Mouse (Mus musculus) liver, embryonic 14.5 days (tissue): ENCODE measurements around the gene Deaf1. TPM values are rescaled to one million over a fixed set of nuclear protein-coding genes. Genes with fewer than 3 reads are reported as not detected.
A peak's percentile ranks its signal among the peaks of the same experiment; 100 is the strongest.

Source experiments
- ATAC-seq: fragments of 200-750 bp; cut with Nextera tagmentation; 2 replicates; pipeline ENCODE4 v1.8.0; 2017; ENCODE audit warnings: moderate number of reproducible peaks, mild to moderate bottlenecking, moderate library complexity; ENCODE audit not compliant: insufficient read depth
- DNase-seq, 3 experiments: peaks; one replicate each; pipeline ENCODE4 v3.0.0-alpha.2; 2012 to 2013; ENCODE audit warnings: low read depth in 3 of 3, low spot score in 3 of 3
- H3K27ac ChIP-seq: fragments of 300-500 bp; sonication (generic); 2 replicates; pipeline ENCODE4 v1.5.1; 2014; ENCODE audit warnings: moderate library complexity, mild to moderate bottlenecking, control low read depth, inconsistent platforms
- H3K27me3 ChIP-seq: fragments of 300-500 bp; sonication (generic); 2 replicates; pipeline ENCODE4 v1.6.1; 2014; ENCODE audit warnings: mild to moderate bottlenecking, low read length, moderate library complexity; ENCODE audit not compliant: control insufficient read depth, insufficient read depth
- H3K36me3 ChIP-seq: fragments of 300-500 bp; sonication (generic); replicated peaks from 2 replicates; pipeline ENCODE4 v1.6.1; 2014; ENCODE audit warnings: low read depth; ENCODE audit not compliant: control insufficient read depth, insufficient read depth
- H3K4me1 ChIP-seq, 2 experiments: fragments of 200-500 bp in 1 of 2; fragments of 300-500 bp in 1 of 2; sonication (generic) in 1 of 2; replicated peaks; 2 replicates each; pipeline ENCODE4 v1.6.1; 2012 to 2014; ENCODE audit warnings: antibody characterized with exemption in 1 of 2, inconsistent platforms in 1 of 2, low read length in 1 of 2; ENCODE audit not compliant: control insufficient read depth in 2 of 2, insufficient read depth in 2 of 2
- H3K4me2 ChIP-seq: fragments of 300-500 bp; sonication (generic); 2 replicates; pipeline ENCODE4 v1.6.1; 2014; ENCODE audit warnings: low read depth, mild to moderate bottlenecking, control low read depth, moderate library complexity
- H3K4me3 ChIP-seq, 2 experiments: fragments of 200-500 bp in 1 of 2; fragments of 300-500 bp in 1 of 2; sonication (generic) in 1 of 2; 2 replicates each; pipeline ENCODE4 v1.5.1; 2012 to 2014; ENCODE audit warnings: low read depth in 2 of 2, low read length in 2 of 2, mild to moderate bottlenecking in 2 of 2, control low read depth in 1 of 2, inconsistent platforms in 1 of 2, moderate library complexity in 1 of 2; ENCODE audit not compliant: insufficient read depth in 1 of 2
- H3K9ac ChIP-seq: fragments of 300-500 bp; sonication (generic); replicated peaks from 2 replicates; pipeline ENCODE4 v1.6.1; 2014; ENCODE audit warnings: mild to moderate bottlenecking, control low read depth, moderate library complexity
- H3K9me3 ChIP-seq: fragments of 300-500 bp; sonication (generic); 2 replicates; pipeline ENCODE4 v1.6.1; 2016; ENCODE audit warnings: low read length, mixed read lengths; ENCODE audit not compliant: control insufficient read depth
- CTCF ChIP-seq: IDR thresholded peaks from 2 replicates; pipeline ENCODE4 v1.5.1; 2016; ENCODE audit warnings: antibody characterized with exemption, low read depth, control low read depth
- EP300 ChIP-seq: IDR thresholded peaks from 2 replicates; pipeline ENCODE4 v1.6.1; 2016; ENCODE audit warnings: antibody characterized with exemption, low read depth
- WGBS: fragments of 180-500 bp; shearing (Covaris S2); extraction: QIAGEN DNeasy Blood & Tissue Kit; methylation state at CpG from one replicate; pipeline ENCODE4 v1.1.7; 2014; ENCODE audit not compliant: insufficient replicate concordance; 5-methylcytosine and 5-hydroxymethylcytosine counted together
- polyA plus RNA-seq, 2 experiments: library from polyadenylated mRNA; depleted of rRNA in 1 of 2; stranded (reverse) in 1 of 2; unstranded in 1 of 2; fragments of >200 nt; fragmentation: Nextera tagmentation in 1 of 2; extraction: Ambion mirVana in 1 of 2; gene quantifications; 2 replicates each; pipeline versions ENCODE4 v1.2.1 to v1.2.3; 2012 to 2014

Gene Deaf1
- polyA plus RNA-seq, 2 experiments, result 7.8 to 11.1 TPM

DNA sequence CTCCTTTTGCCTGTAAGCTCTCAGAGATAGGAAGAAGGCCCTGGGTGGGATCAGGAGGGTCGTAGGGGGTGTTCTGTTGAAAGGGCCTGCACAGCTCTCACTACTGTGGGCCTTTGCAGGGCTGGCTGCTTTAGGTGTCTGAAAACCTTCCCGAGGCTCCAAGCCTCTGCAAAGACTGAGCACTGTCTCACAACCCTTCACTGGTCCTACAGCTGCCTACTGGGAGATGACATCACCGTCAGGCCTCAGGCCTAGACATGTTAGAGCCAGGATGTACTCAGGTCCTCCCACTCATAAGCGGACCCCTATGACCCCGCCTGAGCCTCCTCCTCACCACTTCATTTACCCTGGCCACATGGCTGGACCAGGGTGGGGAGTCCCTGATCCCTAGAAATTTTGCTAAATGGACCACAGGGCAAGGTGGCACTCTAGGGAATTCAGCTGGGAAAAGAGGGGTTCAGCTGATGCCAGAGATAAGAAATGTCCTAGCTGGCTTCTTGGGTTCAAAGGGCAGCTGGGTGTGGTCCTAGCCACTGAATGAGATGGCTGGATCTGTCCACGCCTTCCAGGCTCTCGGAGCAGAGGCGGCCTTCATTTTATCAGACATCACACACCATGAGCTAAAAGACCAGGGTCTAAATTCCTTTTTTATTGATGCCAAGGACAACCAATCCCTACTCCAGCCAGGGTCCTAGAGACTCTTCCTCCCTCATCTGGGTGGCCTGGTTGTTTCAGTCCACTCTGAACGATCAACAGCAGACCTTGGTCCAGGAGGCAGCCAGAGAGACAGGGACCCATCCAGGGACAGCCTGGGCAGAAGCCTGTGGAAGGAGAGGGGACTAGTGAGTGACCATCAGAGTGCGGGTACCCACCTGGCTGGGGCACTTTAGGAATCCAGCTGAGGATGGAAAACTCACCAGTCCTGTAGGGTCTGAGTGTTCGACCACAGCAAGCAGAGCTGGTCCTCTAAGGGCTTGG lies 49.5 kb downstream of the Deaf1 start:
- no peak overlapping the region for H3K9ac ChIP-seq
- 61% methylated on average over 11 of the region's 11 CpGs for WGBS
- no peak overlapping the region for H3K4me2 ChIP-seq
- 0 out of 4 replicates have a peak, but pooled peaks cover 0 to 2% of the 10 kb centered on the region in 2 experiments for H3K4me1 ChIP-seq
- TF ChIP-seq CTCF (no peak), EP300 (no peak)
- H3K27ac ChIP-seq, result no peak overlapping the region
- ATAC-seq, result no peak
- H3K27me3 ChIP-seq, result peaks cover 22% of the 10 kb centered on the region
- H3K4me3 ChIP-seq, result no peak overlapping the region
- H3K9me3 ChIP-seq, result no peaks in the 10 kb centered on the region
- H3K36me3 ChIP-seq, result no peaks in the 10 kb centered on the region
- DNase-seq, result no peak

DNA sequence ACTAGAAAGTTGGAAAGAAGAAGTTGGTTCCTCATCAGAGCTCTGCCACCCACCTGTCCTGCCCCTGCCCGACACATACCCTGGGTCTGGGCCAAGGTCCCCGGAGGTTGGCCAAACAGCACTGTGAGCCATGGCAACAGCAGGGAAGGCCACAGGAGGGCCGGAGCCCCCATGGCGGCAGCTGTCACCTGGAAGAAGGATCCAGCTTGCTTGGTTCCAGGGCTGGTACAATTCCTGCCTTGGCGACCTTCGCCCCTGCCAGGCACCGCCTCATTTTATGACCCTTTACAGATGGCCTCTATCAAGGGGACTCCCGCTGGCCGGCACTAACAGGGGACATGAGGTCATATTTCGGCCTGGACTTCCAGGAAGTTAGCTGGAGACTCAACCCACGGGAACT lies 50.9 kb downstream of the Deaf1 start, which contains the start of gene Cdhr5:
Cdhr5 (minus strand) TSS at position 241 of the 400 bp plus-strand sequence.
- Histone ChIP-seq H3K27me3 (peaks cover 22% of the 10 kb centered on the region), H3K4me1 (0 out of 4 replicates have a peak, but pooled peaks cover 0 to 2% of the 10 kb centered on the region in 2 experiments), H3K36me3 (no peaks in the 10 kb centered on the region), H3K9me3 (no peaks in the 10 kb centered on the region), H3K9ac (no peak within 1 kb of the TSS), H3K4me3 (no peak within 1 kb of the TSS), H3K4me2 (no peak within 1 kb of the TSS), H3K27ac (no peak within 1 kb of the TSS)
- ATAC-seq, result no peak
- 67% methylated on average over 11 of the region's 11 CpGs for WGBS
- no peak for TF ChIP-seq CTCF
- TF ChIP-seq EP300, result no peak
- no peak for DNase-seq

DNA sequence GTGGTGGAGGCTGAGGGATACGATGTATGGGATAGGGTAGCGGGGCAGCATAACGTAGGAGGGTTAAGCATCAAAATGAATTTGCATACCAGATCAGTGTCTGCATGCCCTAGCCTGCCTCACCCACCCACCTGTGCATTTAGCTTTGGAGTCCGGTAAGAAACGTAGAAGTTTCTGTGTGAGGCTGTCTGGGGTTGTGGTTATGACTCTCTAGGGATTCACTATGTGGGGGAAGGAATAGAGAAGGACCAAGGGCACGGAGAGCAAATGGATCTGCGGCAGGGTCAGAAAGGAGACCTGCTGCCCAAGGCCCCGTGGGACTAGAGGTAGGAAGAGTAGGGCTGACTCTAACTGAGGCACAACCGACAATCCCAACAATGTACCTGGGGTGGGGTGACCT lies 52.1 kb downstream of the Deaf1 start:
- Histone ChIP-seq H3K27me3 (peaks cover 19% of the 10 kb centered on the region), H3K4me3 (no peak overlapping the region)
- no peak for TF ChIP-seq EP300
- TF ChIP-seq CTCF, result no peak

DNA sequence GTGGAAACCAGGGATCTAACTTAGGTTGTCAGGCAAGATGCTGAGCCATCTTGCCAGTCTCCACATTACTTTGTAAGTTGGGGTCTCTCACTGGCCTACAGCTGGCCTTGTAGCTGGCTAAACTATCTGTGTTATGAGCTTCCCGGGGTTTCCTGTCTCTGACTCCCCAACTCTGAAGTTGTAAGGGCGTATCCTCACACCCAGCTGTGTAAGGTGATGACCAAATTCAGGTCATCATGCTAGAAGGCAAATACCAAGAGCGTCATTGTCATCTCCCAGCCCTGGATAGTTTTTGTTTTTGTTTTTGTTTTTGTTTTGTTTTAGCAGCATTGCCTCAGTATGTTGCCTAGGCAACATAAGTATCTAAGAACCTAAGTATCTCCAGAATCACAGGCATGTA lies 56.9 kb downstream of the Deaf1 start:
- TF ChIP-seq CTCF, result no peak
- TF ChIP-seq EP300, result no peak
- Histone ChIP-seq H3K4me3 (no peak overlapping the region), H3K36me3 (no peaks in the 10 kb centered on the region), H3K27me3 (no peaks in the 10 kb centered on the region; the same call in 1 of the 2 replicates), H3K4me1 (peaks cover 6% of the 10 kb centered on the region in 2 experiments), H3K27ac (no peak overlapping the region), H3K4me2 (no peak overlapping the region), H3K9ac (no peak overlapping the region), H3K9me3 (no peaks in the 10 kb centered on the region)
- DNase-seq (no peak), ATAC-seq (no peak)
- WGBS, result 66% methylated on average over 3 of the region's 3 CpGs

More for the DNA sequence above, 52.1 kb downstream of the Deaf1 start:
- Histone ChIP-seq H3K4me1 (0 out of 4 replicates have a peak, but pooled peaks cover 0 to 2% of the 10 kb centered on the region in 2 experiments), H3K27ac (no peak overlapping the region), H3K36me3 (no peaks in the 10 kb centered on the region), H3K9me3 (no peaks in the 10 kb centered on the region), H3K4me2 (no peak overlapping the region), H3K9ac (no peak overlapping the region)
- ATAC-seq, result no peak
- 70% methylated on average over 9 of the region's 9 CpGs for WGBS
- no peak for DNase-seq

DNA sequence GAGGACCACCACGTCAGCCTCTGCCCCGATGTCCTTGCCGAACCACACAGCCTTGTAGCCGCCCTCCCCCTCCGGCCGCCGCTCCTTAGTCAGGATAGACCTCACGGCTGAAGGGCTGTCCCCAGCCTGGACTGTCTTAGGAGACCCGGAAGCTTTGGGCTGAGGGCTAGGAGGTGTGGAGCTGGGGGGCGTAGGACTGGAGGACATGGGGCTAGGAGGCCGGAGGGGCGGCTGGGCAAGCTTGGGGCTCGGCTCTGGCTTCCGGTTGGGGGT lies 58.3 kb downstream of the Deaf1 start:
- WGBS, result 47% methylated on average over 14 of the region's 14 CpGs
- H3K9ac ChIP-seq, result no peak overlapping the region
- H3K27me3 ChIP-seq, result no peaks in the 10 kb centered on the region; the same call in 1 of the 2 replicates
- peaks cover 13 to 17% of the 10 kb centered on the region in 2 experiments for H3K4me1 ChIP-seq
- H3K4me3 ChIP-seq, result peak overlapping the region in 1 of 2 experiments; percentile 9; a peak in 1 of 4 replicates
- no peaks in the 10 kb centered on the region; the same call in 1 of the 2 replicates for H3K36me3 ChIP-seq
- H3K27ac ChIP-seq, result no peak overlapping the region
- peak overlapping the region; percentile 27 for H3K4me2 ChIP-seq
- H3K9me3 ChIP-seq, result no peaks in the 10 kb centered on the region
- no peak for TF ChIP-seq EP300
- TF ChIP-seq CTCF, result no peak
- DNase-seq (no peak), ATAC-seq (no peak)
